Mouse (Mus musculus): Measurements from ENCODE around the gene Epn3. TPM values are rescaled to one million over a fixed set of nuclear protein-coding genes. Genes with fewer than 3 reads are reported as not detected.

Epn3 gene
- total RNA-seq, 2 experiments from 2014 or later, result 26.7 to 29.7 TPM

DNA sequence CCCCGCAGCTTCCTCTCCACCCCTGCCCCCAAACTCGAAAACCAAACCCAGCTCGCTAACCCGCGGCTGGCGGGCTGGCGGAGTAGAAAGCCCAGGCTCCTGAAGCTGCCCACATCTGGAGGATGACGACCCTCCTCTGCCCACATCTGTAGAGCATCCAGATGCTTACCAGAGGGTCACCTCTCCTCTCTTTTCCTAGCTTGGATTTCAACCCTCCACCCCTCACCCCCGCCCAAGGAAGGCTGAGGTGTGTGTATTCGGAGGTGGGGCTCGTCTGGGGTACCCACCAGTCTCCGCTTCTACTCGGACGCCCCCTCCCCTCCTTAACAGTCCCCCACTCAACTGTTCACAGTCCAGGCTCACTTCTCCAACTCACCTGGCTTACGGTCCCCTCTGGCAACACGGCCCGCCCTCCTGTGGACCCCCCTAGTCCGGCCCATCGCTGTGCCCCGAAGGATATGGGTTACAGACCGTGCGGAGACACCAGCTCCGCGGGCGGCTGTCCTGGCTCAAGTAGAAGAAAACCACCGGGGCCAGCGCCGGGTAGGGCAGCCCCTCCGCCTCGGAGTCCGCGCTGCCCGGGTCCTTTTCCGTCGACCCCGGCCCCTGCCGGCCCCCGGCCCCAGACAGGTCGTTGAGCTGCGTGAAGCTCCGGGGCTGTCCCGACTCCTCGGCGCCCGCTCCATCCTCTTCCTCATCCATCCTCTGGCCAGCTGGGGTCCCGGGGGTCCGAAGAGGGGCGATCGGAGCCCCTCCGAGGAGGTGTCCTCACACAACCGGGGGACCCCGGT lies 26.7 kb downstream of the Epn3 start:
- intact Hi-C loops (cut with DNase I), result no loop called here
- DNase-seq (ENCODE audit: low spot score), result no peak

DNA sequence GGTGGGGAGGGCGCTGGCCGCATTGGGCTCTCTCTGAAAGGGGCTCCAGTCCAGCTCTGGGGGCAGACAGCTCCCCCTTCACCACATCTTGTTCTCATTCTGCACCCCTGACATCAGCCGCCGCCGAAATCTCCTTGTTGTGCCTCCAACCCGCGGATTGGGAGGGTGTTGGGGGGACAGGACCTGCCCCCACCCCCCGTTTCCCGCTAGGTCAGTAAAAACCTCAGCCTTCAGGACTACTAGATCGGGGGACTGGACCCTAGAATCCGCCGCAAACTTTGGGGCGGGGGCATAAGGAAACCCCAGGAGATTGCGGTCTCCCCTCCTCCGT lies 27.2 kb downstream of the Epn3 start:
- DNase-seq (ENCODE audit: low spot score), result no peak
- intact Hi-C loops (cut with DNase I), result no loop called here

DNA sequence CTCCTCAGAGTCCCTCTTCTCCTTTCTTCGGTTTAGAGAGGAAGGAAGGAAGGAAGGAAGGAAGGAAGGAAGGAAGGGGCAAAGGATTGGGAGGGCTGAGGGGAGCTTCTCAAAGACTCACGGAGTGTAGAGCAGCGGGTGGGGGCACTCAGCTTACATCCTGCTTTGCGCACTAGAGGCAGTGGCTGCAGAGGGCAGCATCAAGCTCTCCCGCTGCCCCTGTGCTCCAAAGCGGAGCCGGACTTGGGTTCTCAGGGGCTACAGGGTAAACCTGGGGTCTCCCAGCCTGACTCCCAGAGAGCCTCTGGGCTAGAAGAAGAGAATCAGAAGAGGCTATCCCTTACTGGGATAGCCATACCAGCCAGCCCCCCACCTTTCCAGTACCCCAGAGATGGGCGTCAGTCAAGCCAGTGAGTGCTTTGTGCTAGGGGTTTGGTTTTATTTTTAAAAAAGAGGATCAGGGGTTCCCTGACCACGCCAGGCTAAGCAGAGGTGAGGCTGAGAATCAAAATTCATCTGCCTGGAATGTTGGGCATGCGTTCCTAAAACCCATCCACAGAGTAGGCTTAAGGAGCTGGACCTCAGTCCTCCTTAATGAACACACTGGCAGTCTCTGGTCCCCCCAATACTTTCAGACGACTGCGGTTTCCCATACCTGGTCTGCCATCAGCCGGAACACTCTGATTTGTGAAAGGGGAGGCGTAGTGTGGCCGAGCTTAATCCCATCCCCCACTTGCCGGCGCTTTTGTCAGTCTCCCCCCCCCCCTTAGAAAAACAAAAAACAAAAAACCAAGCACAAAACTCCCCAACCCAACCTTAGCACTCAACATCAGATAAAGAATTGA lies 27.8 kb downstream of the Epn3 start:
- DNase-seq (ENCODE audit: low spot score), result no peak
- intact Hi-C loops (cut with DNase I), result no loop called here

DNA sequence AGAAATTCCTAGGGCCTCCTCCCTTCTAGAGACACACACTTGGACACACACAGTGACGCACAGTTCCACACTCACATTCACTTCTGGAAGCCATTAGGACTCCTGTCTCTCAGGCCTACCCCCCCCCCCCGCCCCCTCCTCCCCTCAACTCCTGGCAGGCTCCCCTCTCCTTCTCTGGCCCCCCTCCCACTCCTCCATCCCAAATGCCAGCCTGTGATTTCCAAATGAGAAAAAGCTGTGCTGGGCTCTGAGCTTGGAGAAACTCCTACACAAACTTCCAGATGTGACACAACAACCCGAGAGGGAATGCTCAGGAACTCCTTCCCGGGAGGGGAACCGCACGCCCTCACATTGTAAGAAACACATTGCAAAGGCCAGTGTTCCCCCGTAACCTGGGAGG lies 29.4 kb downstream of the Epn3 start:
- intact Hi-C loops (cut with DNase I), result no loop called here

GRCm38 (mm10) chr11:94469136-94470064 lies 30.4 kb downstream of the Epn3 start:
- no peak for DNase-seq (ENCODE audit: low spot score)
- intact Hi-C loops (cut with DNase I), result no loop called here

More for the DNA sequence above, 29.4 kb downstream of the Epn3 start:
- no peak for DNase-seq (ENCODE audit: low spot score)

DNA sequence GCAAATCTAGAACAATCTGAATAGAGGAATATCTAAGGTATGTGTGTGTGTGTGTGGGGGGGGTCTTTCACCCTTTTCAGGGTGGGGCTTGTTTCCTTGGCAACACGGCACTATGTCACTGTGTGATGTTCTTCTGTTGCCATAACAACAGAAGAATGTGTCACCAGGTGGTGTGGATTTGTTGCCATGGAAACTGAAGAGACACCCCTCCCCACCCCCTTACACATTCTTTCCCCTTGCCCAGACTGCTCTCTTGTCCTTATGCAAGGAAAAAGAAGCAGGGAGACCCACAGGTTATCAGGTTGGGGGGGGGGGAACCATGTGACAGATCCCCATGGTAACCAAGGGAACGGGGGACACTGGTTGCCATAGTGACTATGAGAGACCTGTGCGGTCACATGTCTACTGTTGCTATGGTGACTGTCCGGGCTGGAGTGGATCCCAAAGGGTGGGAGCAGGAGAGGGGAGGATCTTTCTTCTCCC lies 31.2 kb downstream of the Epn3 start:
- intact Hi-C loops (cut with DNase I), result no loop called here

GRCm38 (mm10) chr11:94466333-94466855 lies 33.4 kb downstream of the Epn3 start:
- DNase-seq (ENCODE audit: low spot score), result no peak
- intact Hi-C loops (cut with DNase I), result no loop called here

More for the DNA sequence above, 31.2 kb downstream of the Epn3 start:
- DNase-seq (ENCODE audit: low spot score), result no peak

DNA sequence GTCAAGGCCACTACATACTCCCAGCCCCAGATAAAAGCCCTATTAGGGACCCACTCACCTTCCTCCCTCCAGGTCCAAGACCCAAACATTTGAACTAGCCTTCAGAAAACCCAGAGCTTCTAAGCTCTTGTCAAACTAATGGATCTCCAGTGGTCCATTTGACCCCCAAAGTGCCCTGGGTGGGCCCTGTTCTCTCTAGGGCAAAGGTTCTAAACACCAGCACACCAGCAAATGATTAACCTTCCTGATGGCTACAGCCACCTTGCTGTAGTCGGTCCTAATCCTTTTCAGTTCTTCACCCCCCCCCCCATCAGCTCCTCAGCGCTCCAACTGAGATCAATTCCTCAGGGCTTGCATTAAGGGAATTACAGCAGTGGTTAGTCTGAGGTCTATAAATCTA lies 35.6 kb downstream of the Epn3 start:
- no peak for DNase-seq (ENCODE audit: low spot score)
- intact Hi-C loops (cut with DNase I), result no loop called here

DNA sequence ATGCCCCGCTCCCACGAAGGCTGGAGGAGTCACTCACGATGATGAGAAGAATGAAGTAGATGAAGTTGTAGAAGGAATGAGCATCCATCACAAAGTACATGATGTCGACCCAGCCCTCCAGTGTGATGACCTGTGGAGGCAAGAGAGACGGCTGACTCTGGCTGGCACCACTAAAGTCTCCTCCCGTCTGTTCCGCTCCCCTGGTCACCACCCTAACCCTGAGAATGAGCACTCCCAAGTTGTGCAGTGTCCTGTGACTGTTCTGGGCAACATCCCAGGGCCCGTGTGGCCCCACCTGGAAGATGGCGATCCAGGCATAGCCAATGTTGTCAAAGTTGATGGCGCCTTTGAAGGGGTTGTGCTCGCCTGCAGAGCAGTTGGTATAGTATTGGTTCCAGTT lies 37.9 kb downstream of the Epn3 start:
- no peak for DNase-seq (ENCODE audit: low spot score)
- intact Hi-C loops (cut with DNase I), result no loop called here

- intact Hi-C loops (cut with DNase I), result no loop called here
Measured at GRCm38 (mm10) chr11:94457001-94457400, 42.8 kb downstream of the Epn3 start.

GRCm38 (mm10) chr11:94456347-94456746 lies 43.4 kb downstream of the Epn3 start:
- intact Hi-C loops (cut with DNase I), result no loop called here
- DNase-seq (ENCODE audit: low spot score), result no peak

More at GRCm38 (mm10) chr11:94457001-94457400, 42.8 kb downstream of the Epn3 start:
- DNase-seq (ENCODE audit: low spot score), result no peak

GRCm38 (mm10) chr11:94455161-94455820 lies 44.5 kb downstream of the Epn3 start:
- no peak for DNase-seq (ENCODE audit: low spot score)
- intact Hi-C loops (cut with DNase I), result no loop called here

- DNase-seq (ENCODE audit: low spot score), result no peak
- intact Hi-C loops (cut with DNase I), result no loop called here
Measured at GRCm38 (mm10) chr11:94454756-94455155, 45.0 kb downstream of the Epn3 start.

GRCm38 (mm10) chr11:94451091-94451773 lies 48.5 kb downstream of the Epn3 start:
- DNase-seq (ENCODE audit: low spot score), result peak; percentile 31

DNA sequence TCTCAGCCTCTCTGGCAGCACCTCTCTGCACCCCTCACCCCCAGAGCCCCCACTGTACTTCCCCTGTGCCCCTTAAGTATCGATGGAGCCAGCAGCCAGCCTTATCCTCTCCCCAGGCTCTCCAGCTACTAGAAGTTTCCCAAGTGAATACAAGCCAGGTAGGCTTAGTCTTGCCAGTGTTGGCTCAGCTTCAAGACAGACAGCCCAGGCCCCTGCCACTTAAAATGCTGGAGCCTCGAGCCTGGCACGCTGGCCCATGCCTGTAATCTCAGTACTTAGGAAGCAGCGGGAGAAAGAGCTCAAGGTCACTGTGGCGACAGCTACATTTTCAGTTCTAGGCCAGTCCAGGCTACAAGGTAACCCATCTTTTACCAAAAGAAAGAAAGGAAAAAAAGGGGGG lies 49.9 kb downstream of the Epn3 start:
- intact Hi-C loops (cut with DNase I), result no loop called here
- DNase-seq (ENCODE audit: low spot score), result no peak

More at GRCm38 (mm10) chr11:94451091-94451773, 48.5 kb downstream of the Epn3 start:
- intact Hi-C loops (cut with DNase I), result no loop called here

- intact Hi-C loops (cut with DNase I), result no loop called here
- DNase-seq (ENCODE audit: low spot score), result no peak
Measured at GRCm38 (mm10) chr11:94449239-94449638, 50.5 kb downstream of the Epn3 start.

- no peak for DNase-seq (ENCODE audit: low spot score)
- intact Hi-C loops (cut with DNase I), result no loop called here
Measured at GRCm38 (mm10) chr11:94447017-94447416, 52.8 kb downstream of the Epn3 start.

DNA sequence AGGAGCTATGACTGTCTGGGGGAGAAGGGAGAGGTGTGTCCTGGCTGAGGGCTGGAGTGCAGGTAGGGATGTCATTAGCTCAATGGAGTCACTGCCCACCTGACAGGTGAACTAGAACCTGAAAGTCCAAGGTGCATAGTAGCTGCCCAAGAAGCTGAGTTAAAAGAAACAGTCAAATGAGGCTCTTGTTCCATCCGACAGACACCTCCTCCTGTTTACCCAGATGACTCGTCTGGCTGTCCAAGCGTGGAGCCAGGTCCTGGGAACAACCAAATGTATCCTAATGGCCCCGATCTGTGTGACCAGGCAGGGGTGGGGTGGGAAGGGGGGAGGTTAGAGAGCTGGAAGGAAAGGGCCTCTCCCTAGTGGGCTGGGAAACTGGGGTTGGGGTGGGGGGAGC lies 54.5 kb downstream of the Epn3 start:
- no peak for DNase-seq (ENCODE audit: low spot score)
- intact Hi-C loops (cut with DNase I), result no loop called here

DNA sequence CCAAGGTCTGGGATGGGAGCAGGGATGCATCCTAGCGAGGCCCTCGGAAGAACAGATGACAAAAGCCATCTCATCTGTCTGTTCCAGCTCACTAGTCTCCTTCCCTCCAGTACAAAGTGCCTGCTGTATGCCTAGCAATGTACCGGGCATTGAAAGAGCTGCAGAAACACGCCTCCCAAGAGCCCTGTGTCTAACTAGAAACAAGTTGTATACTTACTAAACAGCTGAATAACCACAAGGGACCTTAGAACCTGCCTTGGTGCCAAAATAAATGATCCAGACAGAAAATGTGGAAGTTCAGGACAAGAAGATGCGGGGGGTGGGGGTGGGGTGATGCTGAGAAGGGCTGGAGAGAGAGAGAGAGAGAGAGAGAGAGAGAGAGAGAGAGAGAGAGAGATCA lies 54.9 kb downstream of the Epn3 start:
- no peak for DNase-seq (ENCODE audit: low spot score)
- intact Hi-C loops (cut with DNase I), result no loop called here
